22 mouse cellular contexts compared by ENCODE assay signal in the genomic region with DNA sequence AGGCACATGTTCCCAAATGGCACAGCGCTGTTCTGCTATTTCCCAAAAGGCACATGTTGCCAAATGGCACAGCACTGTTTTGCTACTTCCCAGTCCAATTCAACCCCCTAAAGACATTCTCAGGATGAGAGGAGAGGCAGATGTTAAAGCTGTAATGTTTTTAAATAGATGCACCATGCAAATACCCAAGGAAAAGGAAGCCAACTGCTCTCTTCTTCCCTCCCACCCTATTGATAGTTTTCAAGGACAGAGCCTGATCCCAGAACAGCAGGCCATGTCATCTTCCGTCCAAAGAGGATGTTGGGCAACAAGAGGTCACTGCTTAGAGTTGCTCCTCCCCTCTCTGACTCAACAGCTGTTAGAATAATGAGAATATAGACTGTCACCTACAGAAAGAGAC.
"Had no signal": no experiment of that assay in that cellular context is flagged by ENCODE, and none has a peak within 500 bp of the region (broad histone marks: within the 10 kb centered on the region; RNA-seq: fewer than 3 reads in every experiment).

No protein-coding gene starts in this region.

- H3K9me3 ChIP-seq: limb, embryonic 12.5 days; limb, embryonic 15.5 days; midbrain, embryonic 12.5 days; midbrain, embryonic 15.5 days; neural tube, embryonic 13.5 days had no signal

- H3K4me3 ChIP-seq: left cerebral cortex, adult 2 months; limb, embryonic 12.5 days; limb, embryonic 15.5 days; midbrain, embryonic 12.5 days; midbrain, embryonic 15.5 days; myocyte; neural tube, embryonic 13.5 days had no signal

- H3K27me3 ChIP-seq: limb, embryonic 12.5 days; limb, embryonic 15.5 days; midbrain, embryonic 12.5 days; midbrain, embryonic 15.5 days; neural tube, embryonic 13.5 days had no signal

- H3K4me1 ChIP-seq: limb, embryonic 12.5 days; limb, embryonic 15.5 days; midbrain, embryonic 12.5 days; midbrain, embryonic 15.5 days; neural tube, embryonic 13.5 days had no signal

- H3K4me2 ChIP-seq: limb, embryonic 12.5 days; limb, embryonic 15.5 days; liver, embryonic 11.5 days; lung, embryonic 14.5 days; midbrain, embryonic 12.5 days; midbrain, embryonic 15.5 days; neural tube, embryonic 13.5 days had no signal

- DNase-seq: kidney, postnatal 10 days; kidney, postnatal 36 days; layer of hippocampus, postnatal 36 days; left cerebral cortex, postnatal 4 days; liver, postnatal 0 days; lung, embryonic 14.5 days; retina, postnatal 1 day; right cerebral cortex, postnatal 25 days; spleen, adult 18-20 months; thymus, adult 18-20 months; thymus, postnatal 36 days had no signal

- H3K36me3 ChIP-seq: limb, embryonic 12.5 days; limb, embryonic 15.5 days; midbrain, embryonic 12.5 days; midbrain, embryonic 15.5 days; neural tube, embryonic 13.5 days had no signal

- ATAC-seq: liver, postnatal 0 days; lung, postnatal 0 days; midbrain, embryonic 15.5 days had no signal

- H3K27ac ChIP-seq: left cerebral cortex, adult 2 months; limb, embryonic 12.5 days; limb, embryonic 15.5 days; liver, embryonic 14.5 days; macrophage; midbrain, embryonic 12.5 days; midbrain, embryonic 15.5 days; neural tube, embryonic 13.5 days had no signal

- H3K9ac ChIP-seq: limb, embryonic 12.5 days; limb, embryonic 15.5 days; liver, embryonic 14.5 days; liver, postnatal 0 days; lung, embryonic 14.5 days; midbrain, embryonic 12.5 days; midbrain, embryonic 15.5 days; neural tube, embryonic 13.5 days had no signal
